Mouse (Mus musculus): ENCODE data around the gene Scaf8.
"Not testable (repeated sequence)": the region's sequence is repeated elsewhere in the genome, so short reads cannot be mapped to it uniquely, and the experiment has no call there.

The Scaf8 gene

DNA sequence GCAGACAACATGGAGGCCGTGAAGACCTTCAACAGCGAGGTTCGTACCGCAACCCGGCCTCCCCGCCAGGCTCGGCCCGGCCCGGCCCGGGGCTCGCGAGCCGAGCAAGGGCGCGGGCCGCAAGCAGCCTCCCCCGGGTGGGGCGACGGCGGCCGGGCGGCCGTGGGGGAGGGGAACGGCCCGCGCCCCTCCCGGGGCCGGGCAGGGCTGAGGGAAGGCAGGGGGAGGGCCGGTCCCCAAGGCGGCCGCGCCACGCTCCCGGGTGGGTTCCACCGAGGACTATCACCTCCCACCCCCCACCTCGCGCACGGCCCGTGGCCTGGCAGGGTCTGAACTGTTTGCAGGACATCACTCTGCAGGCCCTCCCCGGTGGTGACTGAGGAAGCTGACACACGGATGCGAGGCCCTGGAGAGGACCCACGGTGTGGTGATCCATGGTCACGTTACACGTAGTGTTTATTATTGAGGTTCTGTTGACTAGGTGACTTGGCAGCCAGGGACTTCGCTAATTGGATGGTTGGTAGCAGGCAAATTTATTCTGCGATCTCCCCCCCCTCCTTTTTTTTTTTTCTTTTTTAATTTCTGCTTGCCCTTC lies 705 bp downstream of the Scaf8 start:
- DNase-seq (ENCODE audit: low read depth, low spot score), result peak; percentile 41

DNA sequence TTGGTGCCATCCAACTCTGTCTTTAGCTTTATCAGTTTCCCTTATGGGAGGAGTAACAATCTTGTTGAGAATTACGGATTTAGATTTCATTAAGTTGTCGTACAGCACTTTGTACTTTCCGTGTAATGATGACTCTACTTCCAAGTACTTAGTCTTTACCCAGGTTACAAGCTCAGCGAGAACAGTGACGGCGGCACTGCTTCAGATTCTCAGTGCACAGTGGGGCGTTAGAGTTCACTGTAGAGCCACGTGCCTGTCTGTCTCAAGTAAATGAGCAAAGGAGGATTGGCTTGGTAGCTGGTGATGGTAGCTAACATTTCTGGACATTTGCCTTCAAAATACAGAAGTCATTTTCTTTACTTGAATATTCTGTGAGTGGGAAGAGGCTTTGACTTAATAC lies 6.2 kb downstream of the Scaf8 start:
- not testable (repeated sequence) for DNase-seq (ENCODE audit: low read depth, low spot score)

DNA sequence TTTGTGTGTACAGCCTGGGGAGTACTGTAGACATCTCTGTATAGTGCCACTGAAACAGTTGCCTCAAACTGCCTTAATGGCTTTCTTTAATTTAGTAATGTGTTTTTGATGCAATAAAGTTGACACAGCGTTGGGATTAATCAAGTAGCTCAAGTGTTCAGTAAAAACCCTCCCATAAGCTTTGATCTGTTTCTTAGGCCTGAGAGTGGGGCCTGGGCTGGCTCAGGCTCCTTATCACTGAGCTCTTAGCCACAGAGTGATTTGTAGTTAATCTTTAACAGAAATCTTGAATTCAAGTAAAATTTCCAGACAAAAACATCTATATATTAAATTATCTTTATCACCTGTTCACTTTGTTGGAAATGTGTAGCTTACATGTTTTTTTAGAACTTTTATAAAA lies 8.8 kb downstream of the Scaf8 start:
- not testable (repeated sequence) for DNase-seq (ENCODE audit: low read depth, low spot score)

DNA sequence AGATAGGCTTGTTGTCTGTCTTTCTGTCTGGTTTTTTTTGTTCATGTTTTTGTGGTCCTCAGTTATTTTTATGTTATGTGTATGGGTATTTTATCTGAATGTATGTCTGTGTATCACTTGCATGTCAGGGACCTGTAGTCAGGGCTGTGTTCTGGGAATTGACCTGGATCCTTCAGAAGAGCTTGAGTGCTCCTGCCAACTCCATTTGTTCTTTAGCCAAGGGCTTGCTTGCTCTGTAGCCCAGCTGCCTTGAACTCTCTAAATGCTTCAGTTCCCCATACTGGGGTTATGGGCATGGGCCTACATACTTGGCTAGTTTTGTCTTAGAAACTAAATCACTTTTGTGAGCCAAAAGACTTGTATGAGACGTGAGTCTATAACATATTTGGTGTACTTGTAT lies 13.9 kb downstream of the Scaf8 start:
- DNase-seq (ENCODE audit: low read depth, low spot score), result no peak

DNA sequence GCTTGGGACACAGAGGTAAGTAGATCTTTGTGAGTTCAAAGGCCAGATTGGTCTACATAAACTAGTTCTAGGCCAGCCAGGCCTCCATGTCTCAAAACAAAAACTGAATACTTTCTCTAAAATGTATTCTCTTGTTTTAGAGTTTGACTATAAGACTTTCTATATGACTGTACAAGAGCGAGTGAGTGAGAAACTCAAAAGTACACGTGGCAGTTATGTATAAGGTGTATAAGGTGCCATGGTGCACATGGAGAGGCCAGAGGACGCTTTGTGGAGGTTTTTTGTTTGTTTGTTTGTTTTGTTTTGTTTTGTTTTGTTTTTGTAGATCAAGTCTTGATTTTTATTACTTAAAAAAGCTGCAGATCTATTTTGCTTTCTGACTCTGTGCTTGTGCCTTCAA lies 15.0 kb downstream of the Scaf8 start:
- no peak for DNase-seq (ENCODE audit: low read depth, low spot score)

DNA sequence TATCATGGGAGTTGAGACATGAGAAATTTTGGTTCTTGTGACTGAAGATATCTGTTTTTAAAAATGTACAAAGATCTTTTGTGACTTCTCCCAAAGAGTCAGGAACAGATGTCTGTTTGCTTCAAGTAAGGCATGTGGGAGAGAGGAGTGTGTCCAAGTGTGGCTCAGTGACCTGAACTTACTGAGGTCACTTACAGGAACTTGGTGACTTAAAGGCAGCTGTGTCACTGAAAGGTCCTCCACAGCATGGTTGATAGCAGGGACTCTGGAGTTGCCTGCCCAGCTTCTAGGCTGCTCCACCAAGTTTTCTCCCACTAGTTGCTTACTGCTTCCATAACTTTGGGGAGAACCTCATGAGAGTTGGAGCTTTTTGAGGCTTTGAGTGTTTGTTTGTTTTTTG lies 20.6 kb downstream of the Scaf8 start:
- DNase-seq (ENCODE audit: low read depth, low spot score), result no peak

DNA sequence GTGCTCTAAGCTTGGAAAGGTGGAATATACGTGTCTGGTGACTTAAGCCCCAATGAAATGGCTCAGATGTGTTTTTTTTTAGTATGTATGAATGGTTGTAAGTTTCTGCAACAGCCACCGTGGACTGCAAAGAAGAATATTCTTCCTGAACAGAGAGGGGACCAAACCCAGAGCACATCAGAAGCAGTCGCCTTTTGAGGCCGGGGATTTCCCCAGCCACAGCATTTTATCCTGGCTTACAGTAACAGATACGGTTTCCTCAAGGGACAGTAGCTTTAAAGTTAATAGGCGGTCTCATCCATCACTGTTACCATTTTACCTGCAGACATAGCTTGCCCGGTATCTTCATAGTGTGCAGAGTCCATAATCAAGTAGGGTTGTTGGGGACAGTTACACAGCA lies 21.4 kb downstream of the Scaf8 start:
- DNase-seq (ENCODE audit: low read depth, low spot score), result no peak

DNA sequence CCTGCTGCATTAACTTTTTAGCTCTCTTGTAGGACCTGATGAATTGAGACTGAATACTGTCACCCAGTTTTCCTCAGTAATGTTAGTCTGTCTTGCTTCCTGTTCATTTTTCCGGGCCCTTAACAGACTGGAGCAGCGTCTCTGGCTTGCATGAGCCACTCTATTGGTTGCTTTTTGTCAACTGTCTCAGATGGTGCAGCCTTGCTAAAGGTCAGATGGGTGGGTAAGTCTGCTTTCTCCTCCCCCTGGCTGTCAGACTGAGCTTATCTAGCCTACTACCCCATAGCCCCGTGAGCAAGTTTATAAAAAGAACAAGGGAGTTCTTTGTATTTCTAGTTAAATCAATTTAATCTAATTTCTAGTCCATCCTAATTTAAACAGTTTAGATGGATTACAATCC lies 23.6 kb downstream of the Scaf8 start:
- no peak for DNase-seq (ENCODE audit: low read depth, low spot score)

DNA sequence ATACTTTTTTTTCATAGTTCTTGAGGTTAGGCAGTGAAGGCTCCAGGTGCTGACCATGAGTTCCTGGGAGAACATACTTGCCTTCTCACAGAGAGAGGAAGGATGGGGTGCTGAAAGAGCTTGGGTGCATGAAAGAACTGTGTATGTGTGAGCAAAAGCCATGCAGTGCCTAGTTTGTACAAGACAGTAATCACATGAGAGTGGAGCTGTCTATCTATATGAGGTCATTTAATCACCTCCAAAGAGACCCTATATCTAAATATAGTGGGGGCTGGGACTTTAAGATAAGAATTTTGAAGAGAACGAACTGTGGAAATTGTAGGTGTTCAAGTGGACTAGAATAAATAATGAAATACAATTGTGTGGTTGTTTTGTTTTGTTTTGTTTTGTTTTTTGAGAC lies 25.3 kb downstream of the Scaf8 start:
- no peak for DNase-seq (ENCODE audit: low read depth, low spot score)

DNA sequence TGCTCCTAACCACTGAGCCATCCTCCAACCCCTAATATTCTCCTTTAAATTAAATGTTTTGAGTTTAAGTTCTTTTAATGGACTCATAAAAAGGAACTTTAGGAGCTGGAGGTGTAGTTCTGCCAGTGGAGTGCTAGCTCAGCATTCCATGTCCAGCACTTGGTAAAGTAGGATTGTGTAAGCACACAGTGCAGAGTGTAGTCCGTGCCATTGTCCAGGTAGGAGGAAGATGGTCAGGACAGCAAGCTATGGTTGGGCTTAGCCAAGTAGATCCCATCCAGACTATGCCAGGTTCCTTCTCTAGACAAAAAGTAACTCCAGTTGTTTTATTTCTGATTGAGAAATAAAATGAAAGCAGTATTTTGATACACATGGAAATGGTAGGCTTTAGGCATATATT lies 34.1 kb downstream of the Scaf8 start:
- no peak for DNase-seq (ENCODE audit: low read depth, low spot score)

DNA sequence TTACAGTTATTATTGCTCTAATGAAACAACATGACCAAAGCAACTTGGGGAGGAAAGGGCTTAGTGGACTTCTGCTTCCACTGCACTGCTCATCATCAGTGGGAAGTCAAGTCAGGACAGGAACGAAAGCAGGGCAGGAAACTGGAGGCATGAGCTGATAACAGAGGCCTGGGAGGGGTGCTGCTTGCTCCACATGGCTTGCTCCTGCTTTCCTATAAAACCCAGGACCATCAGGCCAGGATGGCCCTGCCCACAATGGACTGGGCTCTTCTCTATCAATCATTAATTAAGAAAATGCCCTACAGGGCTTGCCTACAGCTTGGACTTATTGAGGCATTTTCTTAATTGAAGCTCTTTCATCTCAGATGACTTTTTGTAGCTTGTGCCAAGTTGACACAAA lies 34.8 kb downstream of the Scaf8 start:
- no peak for DNase-seq (ENCODE audit: low read depth, low spot score)

DNA sequence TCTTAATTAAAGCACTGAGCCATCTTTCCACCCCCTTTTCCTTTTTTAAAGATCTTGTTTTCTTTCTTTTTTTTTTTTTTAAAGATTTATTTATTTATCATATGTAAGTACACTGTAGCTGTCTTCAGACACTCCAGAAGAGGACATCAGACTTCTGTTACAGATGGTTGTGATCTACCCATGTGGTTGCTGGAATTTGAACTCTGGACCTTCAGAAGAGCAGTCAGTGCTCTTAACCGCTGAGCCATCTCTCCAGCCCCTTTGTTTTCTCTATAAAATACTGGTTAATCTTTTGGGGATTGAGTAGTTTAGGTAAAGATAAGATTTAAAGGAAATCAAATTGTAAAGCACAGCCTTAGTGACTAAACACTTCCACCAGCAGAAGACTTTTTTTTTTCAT lies 35.9 kb downstream of the Scaf8 start:
- DNase-seq (ENCODE audit: low read depth, low spot score), result not testable (repeated sequence)

DNA sequence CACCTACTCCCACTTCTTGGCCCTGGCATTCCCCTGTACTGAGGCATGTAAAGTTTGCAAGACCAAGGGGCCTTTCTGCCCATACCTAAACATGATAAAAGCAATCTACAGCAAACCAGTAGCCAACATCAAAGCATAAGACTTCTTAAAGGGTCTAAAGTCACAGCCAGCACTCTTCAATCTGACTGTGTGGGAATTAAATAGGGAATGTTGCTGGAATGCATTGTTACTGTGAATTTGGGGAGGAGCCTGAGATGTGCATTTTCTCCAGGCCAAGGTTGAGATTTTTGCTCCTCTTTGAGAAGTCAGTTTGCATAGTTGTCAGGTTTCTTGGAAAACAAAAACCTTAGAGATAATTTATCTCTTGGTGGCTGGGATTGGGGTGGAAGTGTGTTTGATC lies 36.4 kb downstream of the Scaf8 start:
- no peak for DNase-seq (ENCODE audit: low read depth, low spot score)

DNA sequence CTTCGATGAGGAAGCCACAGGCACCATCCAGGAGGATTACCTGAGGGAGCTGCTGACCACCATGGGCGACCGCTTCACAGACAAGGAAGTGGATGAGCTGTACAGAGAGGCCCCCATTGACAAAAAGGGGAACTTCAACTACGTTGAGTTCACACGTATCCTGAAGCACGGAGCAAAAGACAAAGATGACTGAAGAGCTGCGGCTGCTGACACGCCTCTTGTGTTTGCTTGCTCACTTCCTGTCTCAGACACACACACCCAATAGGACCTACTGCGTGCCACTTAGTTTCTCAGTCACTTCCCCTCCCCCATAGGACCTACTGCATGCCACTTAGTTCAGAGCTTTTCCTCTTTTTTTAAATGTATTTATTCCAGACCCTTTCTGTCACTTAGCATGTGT lies 41.4 kb downstream of the Scaf8 start:
- not testable (repeated sequence) for DNase-seq (ENCODE audit: low read depth, low spot score)

DNA sequence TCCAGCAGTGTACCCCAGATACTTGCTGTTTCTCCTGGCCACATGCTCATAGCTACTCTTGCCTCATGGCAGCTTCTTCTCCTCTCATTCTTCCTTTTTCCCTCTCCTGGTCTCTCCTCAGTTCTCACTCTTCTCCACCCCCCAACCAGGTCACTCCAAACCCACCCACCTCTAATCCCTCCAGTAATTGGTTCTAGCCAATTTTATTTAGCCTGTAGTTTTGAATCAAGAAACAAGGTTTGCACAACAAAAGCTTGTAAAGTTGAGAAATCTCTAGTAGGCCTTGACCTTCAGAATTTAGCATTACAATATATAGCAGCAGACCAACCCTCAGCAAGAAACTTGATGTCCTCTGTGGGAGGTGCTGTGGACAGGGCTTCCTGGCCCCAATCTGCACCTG lies 42.2 kb downstream of the Scaf8 start:
- DNase-seq (ENCODE audit: low read depth, low spot score), result no peak

DNA sequence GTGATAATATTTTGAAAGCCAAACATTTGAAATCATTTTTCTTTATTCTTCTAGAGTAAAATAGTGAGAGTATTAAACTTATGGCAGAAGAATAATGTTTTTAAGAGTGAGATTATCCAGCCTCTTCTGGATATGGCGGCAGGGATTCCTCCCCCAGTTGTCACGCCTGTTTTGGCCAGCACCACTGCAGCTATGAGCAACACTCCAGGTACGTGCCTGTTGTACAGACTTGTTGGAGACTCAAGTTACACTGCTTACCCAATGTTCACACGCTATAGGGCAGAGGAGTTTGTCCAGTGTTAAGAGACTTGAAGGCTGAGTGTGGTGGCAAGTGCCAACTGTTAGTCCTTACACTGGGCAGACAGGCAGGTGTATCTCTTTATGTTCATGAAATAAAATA lies 48.1 kb downstream of the Scaf8 start:
- peak; percentile 26 for DNase-seq (ENCODE audit: low read depth, low spot score)

DNA sequence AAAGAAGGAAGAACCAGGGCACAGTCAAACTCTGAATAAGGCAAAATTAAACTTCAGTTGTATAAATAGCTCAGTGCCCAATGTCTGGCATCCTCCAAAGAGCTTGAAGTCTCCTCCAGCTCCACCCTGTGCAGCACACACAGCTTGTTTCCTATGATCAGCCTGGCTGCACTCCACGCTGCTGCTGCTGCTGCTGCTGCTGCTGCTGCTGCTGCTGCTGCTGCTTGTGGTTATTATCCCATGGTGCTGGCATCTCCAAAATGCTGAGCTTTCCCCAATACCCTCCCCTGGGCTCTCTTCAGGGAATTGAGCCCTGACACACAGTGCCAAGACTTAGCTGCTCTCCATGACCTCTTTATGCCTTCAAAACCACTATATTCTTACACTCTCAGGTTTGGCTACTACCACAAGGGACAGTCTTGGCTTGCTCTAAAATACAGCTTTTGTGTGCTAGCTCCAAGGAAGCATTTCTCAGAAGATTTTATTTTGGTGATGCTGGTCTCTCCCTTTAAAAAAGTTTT lies 65.7 kb downstream of the Scaf8 start:
- DNase-seq (ENCODE audit: low read depth, low spot score), result not testable (repeated sequence)

DNA sequence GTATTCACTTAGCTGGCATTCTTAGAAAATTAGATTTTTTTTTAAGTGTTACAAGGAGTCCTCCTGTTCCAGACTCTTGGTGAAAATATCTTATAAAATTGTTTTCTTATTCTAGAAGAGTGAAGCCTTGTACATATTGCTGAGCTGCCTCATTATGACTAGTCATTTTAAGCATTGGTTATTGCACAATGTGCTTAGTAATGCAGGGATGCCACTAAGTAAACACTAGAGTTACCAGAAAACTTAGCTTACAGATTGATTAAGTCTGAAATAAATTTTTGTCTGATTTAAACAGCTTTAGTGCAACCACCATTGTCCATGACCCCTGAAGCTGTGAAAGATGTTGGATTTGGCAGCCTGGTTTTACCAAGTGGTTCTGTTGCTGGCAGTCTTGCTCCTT lies 80.7 kb downstream of the Scaf8 start:
- not testable (repeated sequence) for DNase-seq (ENCODE audit: low read depth, low spot score)

DNA sequence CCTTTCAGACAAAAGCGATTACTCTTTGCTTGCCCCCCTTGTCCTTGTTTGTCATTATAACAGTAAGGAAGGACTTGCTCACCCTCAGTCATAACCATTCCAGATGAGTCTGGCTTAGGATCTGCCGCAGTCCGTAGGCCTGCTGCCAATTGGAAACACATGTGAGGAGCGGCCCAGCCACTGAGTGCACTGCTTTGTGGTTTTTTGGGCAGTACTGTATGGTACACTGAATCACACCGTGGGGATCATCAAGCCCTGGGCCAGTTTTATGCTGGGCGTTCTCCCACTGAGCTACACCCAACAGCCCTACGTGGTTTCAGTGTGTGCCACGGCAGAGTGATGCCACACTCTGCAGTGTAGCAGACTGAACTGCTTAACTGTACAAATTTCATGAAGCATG lies 85.6 kb downstream of the Scaf8 start:
- peak; percentile 38 for DNase-seq (ENCODE audit: low read depth, low spot score)

DNA sequence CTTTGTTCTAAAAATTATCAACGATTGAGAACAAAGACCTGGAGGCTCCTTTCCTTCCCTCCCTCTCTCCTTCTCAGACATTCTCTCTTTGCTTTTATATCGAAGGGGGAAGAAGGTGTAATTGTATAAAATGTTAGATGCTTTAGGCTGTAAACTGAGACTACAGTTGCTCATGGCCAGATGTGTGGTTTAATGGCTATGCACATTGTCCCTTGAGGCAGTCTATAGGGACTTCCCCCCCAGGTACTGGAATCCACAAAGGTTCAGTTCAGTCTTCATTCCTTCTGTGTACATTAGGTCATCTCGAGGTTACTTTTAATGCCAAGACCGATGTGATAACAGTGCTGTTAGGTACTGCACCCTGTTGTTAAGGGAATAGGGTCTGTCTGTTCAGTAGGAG lies 89.1 kb downstream of the Scaf8 start:
- no peak for DNase-seq (ENCODE audit: low read depth, low spot score)

DNA sequence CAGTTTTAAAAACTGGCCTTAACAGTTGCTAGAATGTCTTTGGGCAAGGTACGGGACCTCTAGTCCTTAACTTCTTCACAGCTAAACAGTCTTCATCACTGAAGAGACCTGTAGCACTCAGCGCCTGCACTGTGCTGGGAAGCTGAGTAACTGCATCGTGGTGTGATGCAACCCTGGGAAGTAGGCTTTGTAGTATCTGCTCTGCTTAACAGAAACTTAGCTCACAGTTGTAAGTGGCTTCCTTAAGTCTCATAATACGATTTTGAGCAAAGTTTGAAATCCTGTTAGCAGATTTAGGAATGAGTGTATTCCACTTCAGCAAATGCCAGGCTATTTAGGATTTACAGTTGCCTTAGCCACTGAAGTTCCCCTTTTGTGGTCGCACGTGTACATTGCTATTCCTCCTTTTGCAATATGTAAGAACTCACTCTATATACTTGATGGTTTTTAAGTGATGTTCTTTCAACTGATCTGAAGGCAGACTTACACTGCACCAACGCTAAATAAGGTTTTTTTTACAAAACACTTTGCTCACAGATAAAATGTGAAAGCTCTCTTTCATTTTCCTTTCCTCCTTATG lies 90.1 kb downstream of the Scaf8 start:
- no peak for DNase-seq (ENCODE audit: low read depth, low spot score)

DNA sequence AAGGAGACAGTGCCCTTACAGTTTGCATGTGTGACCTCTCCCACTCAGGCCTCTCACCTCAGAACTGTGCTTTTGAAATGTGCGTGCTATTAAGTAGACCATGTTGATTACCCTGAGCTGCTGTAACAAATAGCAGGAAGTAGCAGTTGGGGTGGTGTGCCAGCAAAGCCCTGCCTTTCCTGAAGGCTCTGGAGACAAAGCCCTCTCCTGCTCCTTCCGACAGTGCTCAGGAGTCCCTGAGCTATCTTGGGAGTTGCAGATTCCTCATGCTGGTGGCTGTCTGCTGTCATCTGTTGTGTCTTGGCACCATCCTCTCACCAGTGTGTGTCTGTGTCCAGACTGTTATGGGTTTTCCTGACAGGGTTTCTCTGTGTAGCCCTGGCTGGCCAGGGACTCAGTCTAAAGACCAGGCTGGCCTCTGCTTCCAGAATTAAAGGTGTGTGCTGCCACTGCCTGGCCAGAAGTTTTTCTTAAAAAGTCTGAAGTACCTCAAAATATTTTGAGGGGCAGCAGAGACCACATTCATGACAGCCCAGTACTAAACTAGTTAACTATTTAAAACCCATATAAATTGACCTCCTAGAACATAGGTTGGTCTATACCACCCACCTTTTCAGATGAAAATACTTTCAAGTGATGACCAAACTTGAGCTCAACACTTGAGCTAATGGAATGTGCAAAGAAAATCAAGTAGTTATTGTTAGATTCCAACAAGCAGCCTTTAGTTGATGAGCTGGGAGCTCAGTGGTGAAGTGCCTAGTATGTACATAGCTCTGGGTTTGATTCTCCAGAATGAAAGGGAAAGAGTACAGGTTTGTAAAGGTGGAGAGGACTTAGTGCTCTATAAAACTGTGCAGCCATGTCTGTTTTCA lies 92.0 kb downstream of the Scaf8 start:
- DNase-seq (ENCODE audit: low read depth, low spot score), result no peak
